Mouse (Mus musculus) lung, embryonic 16.5 days (tissue): ENCODE data around the gene Psmd9. TPM values are rescaled to one million over a fixed set of nuclear protein-coding genes. Genes with fewer than 3 reads are reported as not detected.

Source experiments
- ATAC-seq: fragments of 200-750 bp; cut with Nextera tagmentation; 2 replicates; pipeline ENCODE4 v1.8.0; 2017; ENCODE audit warnings: low read depth, mild to moderate bottlenecking, moderate library complexity
- H3K27ac ChIP-seq: fragments of 300-500 bp; sonication (generic); 2 replicates; pipeline ENCODE4 v1.5.1; 2014; ENCODE audit warnings: mild to moderate bottlenecking, control low read depth, low read length
- H3K27me3 ChIP-seq: fragments of 300-500 bp; sonication (generic); 2 replicates; pipeline ENCODE4 v1.6.1; 2014; ENCODE audit warnings: low read depth, low read length, mixed read lengths; ENCODE audit not compliant: control insufficient read depth, insufficient read depth
- H3K36me3 ChIP-seq: fragments of 300-500 bp; sonication (generic); 2 replicates; pipeline ENCODE4 v1.6.1; 2014; ENCODE audit warnings: low read length; ENCODE audit not compliant: control insufficient read depth, insufficient read depth
- H3K4me1 ChIP-seq: fragments of 300-500 bp; sonication (generic); replicated peaks from 2 replicates; pipeline ENCODE4 v1.6.1; 2014; ENCODE audit warnings: low read length, mixed read lengths; ENCODE audit not compliant: control insufficient read depth, insufficient read depth
- H3K4me2 ChIP-seq: fragments of 300-500 bp; sonication (generic); 2 replicates; pipeline ENCODE4 v1.6.1; 2014; ENCODE audit warnings: low read depth, low read length, control low read depth
- H3K4me3 ChIP-seq: fragments of 300-500 bp; sonication (generic); 2 replicates; pipeline ENCODE4 v1.5.1; 2014; ENCODE audit warnings: mild to moderate bottlenecking, low read length, control low read depth
- H3K9ac ChIP-seq: fragments of 300-500 bp; sonication (generic); 2 replicates; pipeline ENCODE4 v1.6.1; 2014; ENCODE audit warnings: low read length, control low read depth
- H3K9me3 ChIP-seq: fragments of 300-500 bp; sonication (generic); 2 replicates; pipeline ENCODE4 v1.6.1; 2016; ENCODE audit warnings: low read length; ENCODE audit not compliant: control insufficient read depth
- WGBS: fragments of 180-500 bp; shearing (Covaris S2); extraction: QIAGEN DNeasy Blood & Tissue Kit; methylation state at CpG from one replicate; pipeline ENCODE4 v1.1.7; 2014; 5-methylcytosine and 5-hydroxymethylcytosine counted together
- polyA plus RNA-seq: library from polyadenylated mRNA; unstranded; fragments of >200 nt; fragmentation: Nextera tagmentation; extraction: Ambion mirVana; gene quantifications from 2 replicates; pipeline ENCODE4 v1.2.1, GENCODE M21; 2015

Gene Psmd9
- polyA plus RNA-seq, 1 experiment from 2014 or later, result 87.0 TPM

GRCm38 (mm10) chr5:123130030-123130813 lies 39.0 kb upstream of the Psmd9 start:
- ATAC-seq, result no peak
- no peak overlapping the region for H3K4me2 ChIP-seq
- no peak overlapping the region for H3K27ac ChIP-seq
- peaks cover 44% of the 10 kb centered on the region for H3K4me1 ChIP-seq
- 82% methylated on average over 9 of the region's 9 CpGs for WGBS
- no peaks in the 10 kb centered on the region for H3K27me3 ChIP-seq
- H3K36me3 ChIP-seq, result no peaks in the 10 kb centered on the region
- no peaks in the 10 kb centered on the region for H3K9me3 ChIP-seq
- no peak overlapping the region for H3K4me3 ChIP-seq
- H3K9ac ChIP-seq, result no peak overlapping the region

GRCm38 (mm10) chr5:123130814-123131148 lies 38.4 kb upstream of the Psmd9 start:
- H3K36me3 ChIP-seq, result no peaks in the 10 kb centered on the region
- no peak overlapping the region for H3K4me2 ChIP-seq
- H3K9me3 ChIP-seq, result no peaks in the 10 kb centered on the region
- H3K27me3 ChIP-seq, result no peaks in the 10 kb centered on the region
- ATAC-seq, result no peak
- no peak overlapping the region for H3K4me3 ChIP-seq
- no peak overlapping the region for H3K9ac ChIP-seq
- H3K27ac ChIP-seq, result no peak overlapping the region
- peaks cover 48% of the 10 kb centered on the region for H3K4me1 ChIP-seq
- WGBS, result 88% methylated on average over 5 of the region's 5 CpGs

GRCm38 (mm10) chr5:123132308-123133071 lies 36.7 kb upstream of the Psmd9 start, which contains the start of gene Rhof:
Rhof (minus strand) TSS chr5:123132692.
- WGBS, result 2% methylated on average over 44 of the region's 44 CpGs
- peaks cover 62% of the 10 kb centered on the region for H3K4me1 ChIP-seq
- H3K9me3 ChIP-seq, result no peaks in the 10 kb centered on the region
- no peaks in the 10 kb centered on the region for H3K36me3 ChIP-seq
- peak within 1 kb of the TSS; percentile 52 for H3K4me3 ChIP-seq
- H3K4me2 ChIP-seq, result peak within 1 kb of the TSS; percentile 77
- peak; percentile 15 for ATAC-seq
- peak within 1 kb of the TSS; percentile 67 for H3K9ac ChIP-seq
- H3K27ac ChIP-seq, result peak within 1 kb of the TSS; percentile 100
- no peaks in the 10 kb centered on the region for H3K27me3 ChIP-seq

GRCm38 (mm10) chr5:123133083-123133783 lies 36.0 kb upstream of the Psmd9 start:
- Histone ChIP-seq H3K9ac (peak overlapping the region; percentile 67; the same call in 1 of the 2 replicates), H3K36me3 (no peaks in the 10 kb centered on the region), H3K27ac (peak overlapping the region; percentile 100), H3K4me3 (peak overlapping the region; percentile 52), H3K4me1 (peaks cover 68% of the 10 kb centered on the region), H3K9me3 (no peaks in the 10 kb centered on the region), H3K27me3 (no peaks in the 10 kb centered on the region), H3K4me2 (peak overlapping the region; percentile 77)
- 10% methylated on average over 18 of the region's 18 CpGs for WGBS
- peak; percentile 1; the same call in 1 of the 2 replicates for ATAC-seq

- 19% methylated on average over 7 of the region's 7 CpGs for WGBS
Observed at GRCm38 (mm10) chr5:123133784-123134143, 35.4 kb upstream of the Psmd9 start.

GRCm38 (mm10) chr5:123134186-123134874 lies 34.9 kb upstream of the Psmd9 start:
- no peak for ATAC-seq
- peak overlapping the region; percentile 99 for H3K4me2 ChIP-seq
- peak overlapping the region; percentile 100 for H3K27ac ChIP-seq
- no peaks in the 10 kb centered on the region for H3K9me3 ChIP-seq
- peak overlapping the region; percentile 69; the same call in 1 of the 2 replicates for H3K4me3 ChIP-seq
- no peaks in the 10 kb centered on the region for H3K27me3 ChIP-seq
- H3K4me1 ChIP-seq, result peaks cover 63% of the 10 kb centered on the region
- no peaks in the 10 kb centered on the region for H3K36me3 ChIP-seq
- peak overlapping the region; percentile 99 for H3K9ac ChIP-seq
- 8% methylated on average over 13 of the region's 13 CpGs for WGBS

More at GRCm38 (mm10) chr5:123133784-123134143, 35.4 kb upstream of the Psmd9 start:
- H3K27ac ChIP-seq, result peak overlapping the region; percentile 100
- no peaks in the 10 kb centered on the region for H3K36me3 ChIP-seq
- no peaks in the 10 kb centered on the region for H3K9me3 ChIP-seq
- peaks cover 65% of the 10 kb centered on the region for H3K4me1 ChIP-seq
- H3K4me3 ChIP-seq, result no peak overlapping the region
- H3K27me3 ChIP-seq, result no peaks in the 10 kb centered on the region
- ATAC-seq, result no peak
- H3K9ac ChIP-seq, result no peak overlapping the region
- peak overlapping the region; percentile 99; the same call in 1 of the 2 replicates for H3K4me2 ChIP-seq

- peaks cover 63% of the 10 kb centered on the region for H3K4me1 ChIP-seq
- peak overlapping the region; percentile 99 for H3K9ac ChIP-seq
- H3K9me3 ChIP-seq, result no peaks in the 10 kb centered on the region
- H3K27me3 ChIP-seq, result no peaks in the 10 kb centered on the region
- peak overlapping the region; percentile 99 for H3K4me2 ChIP-seq
- no peaks in the 10 kb centered on the region for H3K36me3 ChIP-seq
- 17% methylated on average over 8 of the region's 8 CpGs for WGBS
- no peak for ATAC-seq
- peak overlapping the region; percentile 100 for H3K27ac ChIP-seq
- peak overlapping the region; percentile 69 for H3K4me3 ChIP-seq
Observed at GRCm38 (mm10) chr5:123134875-123135382, 34.3 kb upstream of the Psmd9 start.

- 3% methylated on average over 30 of the region's 30 CpGs for WGBS
- ATAC-seq, result peak; percentile 21
- H3K27ac ChIP-seq, result peak overlapping the region; percentile 100
Observed at GRCm38 (mm10) chr5:123135471-123136360, 33.5 kb upstream of the Psmd9 start.

More at GRCm38 (mm10) chr5:123135471-123136360, 33.5 kb upstream of the Psmd9 start:
- peak overlapping the region; percentile 69 for H3K4me3 ChIP-seq
- no peaks in the 10 kb centered on the region for H3K9me3 ChIP-seq
- no peaks in the 10 kb centered on the region for H3K27me3 ChIP-seq
- H3K36me3 ChIP-seq, result no peaks in the 10 kb centered on the region
- H3K4me1 ChIP-seq, result peaks cover 63% of the 10 kb centered on the region
- peak overlapping the region; percentile 99 for H3K4me2 ChIP-seq
- peak overlapping the region; percentile 99 for H3K9ac ChIP-seq
